Mouse (Mus musculus): ENCODE results near the gene Rbfox1. TPM values are rescaled to one million over a fixed set of nuclear protein-coding genes. Genes with fewer than 3 reads are reported as not detected.

Gene Rbfox1
- polyA plus RNA-seq, 1 experiment, result 0.21 TPM

- H3K4me3 ChIP-seq (replicated peaks), result no peak overlapping the region
- no peak for TF ChIP-seq GATA1 (IDR thresholded peaks at IDR 0.05; ENCODE audit: borderline replicate concordance, low read length)
- no peak for TF ChIP-seq FLI1 (IDR thresholded peaks at IDR 0.05; ENCODE audit: low read length)
- H3K36me3 ChIP-seq (replicated peaks; ENCODE audit: low read length), result no peaks in the 10 kb centered on the region
- H3K4me1 ChIP-seq, result peaks cover 31% of the 10 kb centered on the region
- no peaks in the 10 kb centered on the region for H3K9me3 ChIP-seq
- H3K27me3 ChIP-seq (replicated peaks), result no peaks in the 10 kb centered on the region
Measured at GRCm38 (mm10) chr16:6084701-6085365, 199.7 kb downstream of the Rbfox1 start.

- H3K4me1 ChIP-seq, result peaks cover 41% of the 10 kb centered on the region
- TF ChIP-seq FLI1 (IDR thresholded peaks at IDR 0.05; ENCODE audit: low read length), result no peak
- no peak for TF ChIP-seq GATA1 (IDR thresholded peaks at IDR 0.05; ENCODE audit: borderline replicate concordance, low read length)
- H3K36me3 ChIP-seq (replicated peaks; ENCODE audit: low read length), result no peaks in the 10 kb centered on the region
- peak overlapping the region; percentile 13 for H3K4me3 ChIP-seq (replicated peaks)
- H3K27me3 ChIP-seq (replicated peaks), result no peaks in the 10 kb centered on the region
- no peaks in the 10 kb centered on the region for H3K9me3 ChIP-seq
Measured at GRCm38 (mm10) chr16:6086200-6086599, 201.0 kb downstream of the Rbfox1 start.

- no peak for TF ChIP-seq FLI1 (IDR thresholded peaks at IDR 0.05; ENCODE audit: low read length)
- no peak for TF ChIP-seq GATA1 (IDR thresholded peaks at IDR 0.05; ENCODE audit: borderline replicate concordance, low read length)
- Histone ChIP-seq H3K4me1 (peaks cover 72% of the 10 kb centered on the region), H3K36me3 (replicated peaks; ENCODE audit: low read length) (no peaks in the 10 kb centered on the region), H3K4me3 (replicated peaks) (peak overlapping the region; percentile 46), H3K27me3 (replicated peaks) (no peaks in the 10 kb centered on the region), H3K9me3 (no peaks in the 10 kb centered on the region)
Measured at GRCm38 (mm10) chr16:6091326-6092123, 206.4 kb downstream of the Rbfox1 start.

GRCm38 (mm10) chr16:6095604-6096372 is 210.6 kb downstream of the Rbfox1 start:
- H3K4me3 ChIP-seq (replicated peaks), result peak overlapping the region; percentile 73
- H3K27me3 ChIP-seq (replicated peaks), result no peaks in the 10 kb centered on the region
- H3K9me3 ChIP-seq, result no peaks in the 10 kb centered on the region
- peaks cover 91% of the 10 kb centered on the region for H3K4me1 ChIP-seq
- no peak for TF ChIP-seq FLI1 (IDR thresholded peaks at IDR 0.05; ENCODE audit: low read length)
- no peak for TF ChIP-seq GATA1 (IDR thresholded peaks at IDR 0.05; ENCODE audit: borderline replicate concordance, low read length)
- H3K36me3 ChIP-seq (replicated peaks; ENCODE audit: low read length), result no peaks in the 10 kb centered on the region

- peaks cover 84% of the 10 kb centered on the region for H3K4me1 ChIP-seq
Measured at GRCm38 (mm10) chr16:6097244-6098040, 212.3 kb downstream of the Rbfox1 start.

GRCm38 (mm10) chr16:6098116-6098515 is 213.0 kb downstream of the Rbfox1 start:
- Histone ChIP-seq H3K9me3 (no peaks in the 10 kb centered on the region), H3K4me3 (replicated peaks) (no peak overlapping the region), H3K4me1 (peaks cover 79% of the 10 kb centered on the region), H3K27me3 (replicated peaks) (no peaks in the 10 kb centered on the region), H3K36me3 (replicated peaks; ENCODE audit: low read length) (no peaks in the 10 kb centered on the region)
- TF ChIP-seq GATA1 (IDR thresholded peaks at IDR 0.05; ENCODE audit: borderline replicate concordance, low read length), result no peak
- no peak for TF ChIP-seq FLI1 (IDR thresholded peaks at IDR 0.05; ENCODE audit: low read length)

More at GRCm38 (mm10) chr16:6097244-6098040, 212.3 kb downstream of the Rbfox1 start:
- no peak overlapping the region for H3K4me3 ChIP-seq (replicated peaks)
- no peaks in the 10 kb centered on the region for H3K9me3 ChIP-seq
- H3K27me3 ChIP-seq (replicated peaks), result no peaks in the 10 kb centered on the region
- TF ChIP-seq FLI1 (IDR thresholded peaks at IDR 0.05; ENCODE audit: low read length) (no peak), GATA1 (IDR thresholded peaks at IDR 0.05; ENCODE audit: borderline replicate concordance, low read length) (no peak)
- H3K36me3 ChIP-seq (replicated peaks; ENCODE audit: low read length), result no peaks in the 10 kb centered on the region

GRCm38 (mm10) chr16:6099598-6099997 is 214.4 kb downstream of the Rbfox1 start:
- H3K27me3 ChIP-seq (replicated peaks), result no peaks in the 10 kb centered on the region
- TF ChIP-seq GATA1 (IDR thresholded peaks at IDR 0.05; ENCODE audit: borderline replicate concordance, low read length) (no peak), FLI1 (IDR thresholded peaks at IDR 0.05; ENCODE audit: low read length) (no peak)
- H3K36me3 ChIP-seq (replicated peaks; ENCODE audit: low read length), result no peaks in the 10 kb centered on the region
- peaks cover 83% of the 10 kb centered on the region for H3K4me1 ChIP-seq
- H3K9me3 ChIP-seq, result no peaks in the 10 kb centered on the region
- no peak overlapping the region for H3K4me3 ChIP-seq (replicated peaks)

- Histone ChIP-seq H3K4me1 (peaks cover 82% of the 10 kb centered on the region), H3K9me3 (no peaks in the 10 kb centered on the region), H3K4me3 (replicated peaks) (no peak overlapping the region), H3K27me3 (replicated peaks) (no peaks in the 10 kb centered on the region), H3K36me3 (replicated peaks; ENCODE audit: low read length) (no peaks in the 10 kb centered on the region)
- TF ChIP-seq GATA1 (IDR thresholded peaks at IDR 0.05; ENCODE audit: borderline replicate concordance, low read length) (no peak), FLI1 (IDR thresholded peaks at IDR 0.05; ENCODE audit: low read length) (no peak)
Measured at GRCm38 (mm10) chr16:6100421-6100877, 215.3 kb downstream of the Rbfox1 start.

GRCm38 (mm10) chr16:6103713-6104112 is 218.6 kb downstream of the Rbfox1 start:
- Histone ChIP-seq H3K4me3 (replicated peaks) (no peak overlapping the region), H3K36me3 (replicated peaks; ENCODE audit: low read length) (no peaks in the 10 kb centered on the region), H3K9me3 (no peaks in the 10 kb centered on the region), H3K4me1 (peaks cover 76% of the 10 kb centered on the region), H3K27me3 (replicated peaks) (no peaks in the 10 kb centered on the region)
- TF ChIP-seq GATA1 (IDR thresholded peaks at IDR 0.05; ENCODE audit: borderline replicate concordance, low read length), result no peak
- TF ChIP-seq FLI1 (IDR thresholded peaks at IDR 0.05; ENCODE audit: low read length), result no peak

Measured in megakaryocyte, embryonic 14.5 days (primary cell).